Mouse (Mus musculus): Measurements from ENCODE around the gene Ube2q1. TPM values are rescaled to one million over a fixed set of nuclear protein-coding genes. Genes with fewer than 3 reads are reported as not detected.

Gene Ube2q1
- total and polyA plus RNA-seq, 2 experiments from 2014 or later = 9.2 to 53.2 TPM

GRCm38 (mm10) chr3:89817056-89817455 is 43.6 kb downstream of the Ube2q1 start:
- Histone ChIP-seq H3K4me2 (ENCODE audit: low read depth, low read length) (no peak overlapping the region), H3K27me3 (ENCODE audit: insufficient read depth, low read length) (no peaks in the 10 kb centered on the region), H3K9ac (replicated peaks; ENCODE audit: low read length) (no peak overlapping the region), H3K4me1 (ENCODE audit: insufficient read depth, low read length) (no peaks in the 10 kb centered on the region), H3K4me3 (ENCODE audit: low read length) (no peak overlapping the region), H3K27ac (no peak overlapping the region), H3K36me3 (ENCODE audit: insufficient read depth, low read length) (no peaks in the 10 kb centered on the region), H3K9me3 (ENCODE audit: low read length) (no peaks in the 10 kb centered on the region)
- peak; percentile 48 for TF ChIP-seq CTCF (IDR thresholded peaks at IDR 0.05; ENCODE audit: low read depth)
- no peak for ATAC-seq
- peak; percentile 8 for DNase-seq (ENCODE audit: low spot score)
- WGBS = 62% methylated on average over 4 of the region's 4 CpGs

GRCm38 (mm10) chr3:89818605-89819004 is 45.2 kb downstream of the Ube2q1 start:
- 72% methylated on average over 3 of the region's 3 CpGs for WGBS
- no peak overlapping the region for H3K9ac ChIP-seq (replicated peaks; ENCODE audit: low read length)
- ATAC-seq = no peak
- H3K4me3 ChIP-seq (ENCODE audit: low read length) = no peak overlapping the region
- H3K27ac ChIP-seq = no peak overlapping the region
- TF ChIP-seq CTCF (IDR thresholded peaks at IDR 0.05; ENCODE audit: low read depth) = no peak
- no peak overlapping the region for H3K4me2 ChIP-seq (ENCODE audit: low read depth, low read length)
- no peaks in the 10 kb centered on the region for H3K9me3 ChIP-seq (ENCODE audit: low read length)
- no peaks in the 10 kb centered on the region for H3K36me3 ChIP-seq (ENCODE audit: insufficient read depth, low read length)
- H3K4me1 ChIP-seq (ENCODE audit: insufficient read depth, low read length) = no peaks in the 10 kb centered on the region
- no peak for DNase-seq (ENCODE audit: low spot score)
- H3K27me3 ChIP-seq (ENCODE audit: insufficient read depth, low read length) = no peaks in the 10 kb centered on the region

- WGBS = 72% methylated on average over 7 of the region's 7 CpGs
- no peak for DNase-seq (ENCODE audit: low spot score)
Observed at GRCm38 (mm10) chr3:89819897-89820296, 46.5 kb downstream of the Ube2q1 start.

GRCm38 (mm10) chr3:89820311-89821095 is 47.1 kb downstream of the Ube2q1 start:
- no peak overlapping the region for H3K9ac ChIP-seq (replicated peaks; ENCODE audit: low read length)
- no peak overlapping the region for H3K4me2 ChIP-seq (ENCODE audit: low read depth, low read length)
- H3K27ac ChIP-seq = no peak overlapping the region
- H3K4me1 ChIP-seq (ENCODE audit: insufficient read depth, low read length) = no peaks in the 10 kb centered on the region
- DNase-seq (ENCODE audit: low spot score) (no peak), ATAC-seq (no peak)
- WGBS = 86% methylated on average over 12 of the region's 12 CpGs
- H3K9me3 ChIP-seq (ENCODE audit: low read length) = no peaks in the 10 kb centered on the region
- no peak for TF ChIP-seq CTCF (IDR thresholded peaks at IDR 0.05; ENCODE audit: low read depth)
- no peak overlapping the region for H3K4me3 ChIP-seq (ENCODE audit: low read length)
- no peaks in the 10 kb centered on the region for H3K27me3 ChIP-seq (ENCODE audit: insufficient read depth, low read length)
- no peaks in the 10 kb centered on the region for H3K36me3 ChIP-seq (ENCODE audit: insufficient read depth, low read length)

More at GRCm38 (mm10) chr3:89819897-89820296, 46.5 kb downstream of the Ube2q1 start:
- no peak for TF ChIP-seq CTCF (IDR thresholded peaks at IDR 0.05; ENCODE audit: low read depth)
- Histone ChIP-seq H3K9me3 (ENCODE audit: low read length) (no peaks in the 10 kb centered on the region), H3K9ac (replicated peaks; ENCODE audit: low read length) (no peak overlapping the region), H3K27me3 (ENCODE audit: insufficient read depth, low read length) (no peaks in the 10 kb centered on the region), H3K27ac (no peak overlapping the region), H3K4me1 (ENCODE audit: insufficient read depth, low read length) (no peaks in the 10 kb centered on the region), H3K4me2 (ENCODE audit: low read depth, low read length) (no peak overlapping the region), H3K4me3 (ENCODE audit: low read length) (no peak overlapping the region), H3K36me3 (ENCODE audit: insufficient read depth, low read length) (no peaks in the 10 kb centered on the region)
- ATAC-seq = no peak

GRCm38 (mm10) chr3:89821096-89821513 is 47.7 kb downstream of the Ube2q1 start:
- H3K27me3 ChIP-seq (ENCODE audit: insufficient read depth, low read length) = no peaks in the 10 kb centered on the region

GRCm38 (mm10) chr3:89821548-89822480 is 48.4 kb downstream of the Ube2q1 start:
- H3K27me3 ChIP-seq (ENCODE audit: insufficient read depth, low read length) = no peaks in the 10 kb centered on the region
- H3K4me1 ChIP-seq (ENCODE audit: insufficient read depth, low read length) = no peaks in the 10 kb centered on the region
- ATAC-seq (no peak), DNase-seq (ENCODE audit: low spot score) (no peak)
- no peak overlapping the region for H3K9ac ChIP-seq (replicated peaks; ENCODE audit: low read length)
- WGBS = 71% methylated on average over 10 of the region's 10 CpGs
- H3K27ac ChIP-seq = no peak overlapping the region
- no peak overlapping the region for H3K4me3 ChIP-seq (ENCODE audit: low read length)
- H3K9me3 ChIP-seq (ENCODE audit: low read length) = no peaks in the 10 kb centered on the region
- H3K36me3 ChIP-seq (ENCODE audit: insufficient read depth, low read length) = no peaks in the 10 kb centered on the region
- no peak for TF ChIP-seq CTCF (IDR thresholded peaks at IDR 0.05; ENCODE audit: low read depth)
- no peak overlapping the region for H3K4me2 ChIP-seq (ENCODE audit: low read depth, low read length)

More at GRCm38 (mm10) chr3:89821096-89821513, 47.7 kb downstream of the Ube2q1 start:
- DNase-seq (ENCODE audit: low spot score) (no peak), ATAC-seq (no peak)
- Histone ChIP-seq H3K9me3 (ENCODE audit: low read length) (no peaks in the 10 kb centered on the region), H3K4me2 (ENCODE audit: low read depth, low read length) (no peak overlapping the region), H3K4me1 (ENCODE audit: insufficient read depth, low read length) (no peaks in the 10 kb centered on the region), H3K36me3 (ENCODE audit: insufficient read depth, low read length) (no peaks in the 10 kb centered on the region), H3K27ac (no peak overlapping the region), H3K4me3 (ENCODE audit: low read length) (no peak overlapping the region), H3K9ac (replicated peaks; ENCODE audit: low read length) (no peak overlapping the region)
- 84% methylated on average over 11 of the region's 11 CpGs for WGBS
- no peak for TF ChIP-seq CTCF (IDR thresholded peaks at IDR 0.05; ENCODE audit: low read depth)

Measured in hindbrain, postnatal 0 days (tissue).